18 mouse cellular contexts compared by ENCODE assay signal in genomic region chr5:64218603-64218999, GRCm38 (mm10).
DNase-seq lines count a peak whose midpoint lies in the region; ATAC-seq and TF ChIP-seq lines count a peak whose summit lies in the region.
"Had no signal": no experiment of that assay in that cellular context is flagged by ENCODE, and none has a peak within 500 bp of the region (broad histone marks: within the 10 kb centered on the region; RNA-seq: fewer than 3 reads in every experiment).

No protein-coding gene starts in this region.

- no peak overlapping the region for H3K27ac ChIP-seq in heart, embryonic 10.5 days
- H3K27ac ChIP-seq in spleen, adult 2 months (ENCODE audit: insufficient read depth, low read length) = peak overlapping the region; percentile 49
- H3K27ac ChIP-seq in bone marrow, adult 2 months (ENCODE audit: control insufficient read depth, insufficient read depth, low read depth, low read length, poor library complexity) = peak overlapping the region; percentile 82
- no peak overlapping the region for H3K27ac ChIP-seq in midbrain, embryonic 11.5 days (ENCODE audit: low read depth, low read length)
- H3K27ac ChIP-seq: forebrain, embryonic 13.5 days; heart, adult 2 months; midbrain, embryonic 15.5 days; neural tube, embryonic 15.5 days had no signal

- no peak for TF ChIP-seq CTCF in spleen, adult 2 months (IDR thresholded peaks at IDR 0.05; ENCODE audit: extremely low read depth, insufficient read depth, insufficient read length, insufficient replicate concordance)
- no peak for TF ChIP-seq CTCF in bone marrow, adult 2 months (IDR thresholded peaks at IDR 0.05; ENCODE audit: control insufficient read depth, insufficient read depth, low read length)

- H3K4me1 ChIP-seq in heart, embryonic 10.5 days = peaks cover 10% of the 10 kb centered on the region
- peaks cover 20% of the 10 kb centered on the region for H3K4me1 ChIP-seq in spleen, adult 2 months (ENCODE audit: control insufficient read depth, insufficient read depth, insufficient read length)
- H3K4me1 ChIP-seq in bone marrow, adult 2 months (ENCODE audit: control insufficient read depth, insufficient read depth, low read length) = no peaks in the 10 kb centered on the region; the same call in 1 of the 2 replicates
- H3K4me1 ChIP-seq in midbrain, embryonic 11.5 days (ENCODE audit: control insufficient read depth, insufficient read depth, low read length) = no peaks in the 10 kb centered on the region
- H3K4me1 ChIP-seq: forebrain, embryonic 13.5 days; midbrain, embryonic 15.5 days had no signal

- 71% methylated on average over 7 of the region's 7 CpGs for WGBS in heart, embryonic 10.5 days
- WGBS in spleen, adult 2 months = 52% methylated on average over 7 of the region's 7 CpGs
- 82% methylated on average over 7 of the region's 7 CpGs for WGBS in bone marrow, adult 2 months
- WGBS in midbrain, embryonic 11.5 days = 83% methylated on average over 7 of the region's 7 CpGs

- peak; percentile 30 for DNase-seq in heart, embryonic 10.5 days (ENCODE audit: low spot score)
- no peak for DNase-seq in heart, adult 9 months (ENCODE audit: low spot score in 2 of 2)
- DNase-seq in spleen, adult 2 months (ENCODE audit: low read depth in 1 of 2, low spot score in 2 of 2) = no peak
- no peak for DNase-seq in spleen, adult 18-20 months
- DNase-seq in splenic B cell, adult 2 months (ENCODE audit: low read depth, low spot score) = peak; percentile 52
- no peak for DNase-seq in midbrain, embryonic 11.5 days (ENCODE audit: low spot score, missing footprints)
- DNase-seq: adrenal gland, adult 2 months; cerebellum, adult 9-11 months; gastrocnemius, postnatal 10 days; lung, adult 2 months had no signal

- no peak overlapping the region for H3K4me3 ChIP-seq in heart, embryonic 10.5 days
- H3K4me3 ChIP-seq in spleen, adult 2 months (ENCODE audit: extremely low read depth, insufficient read depth, insufficient read length) = no peak overlapping the region
- H3K4me3 ChIP-seq in bone marrow, adult 2 months (replicated peaks; ENCODE audit: control insufficient read depth, low read depth, low read length) = no peak overlapping the region
- H3K4me3 ChIP-seq in midbrain, embryonic 11.5 days (ENCODE audit: low read depth, low read length) = no peak overlapping the region
- H3K4me3 ChIP-seq: forebrain, embryonic 13.5 days; heart, adult 2 months; megakaryocyte, embryonic 14.5 days; midbrain, embryonic 15.5 days; myocyte; neural tube, embryonic 15.5 days had no signal

- H3K9ac ChIP-seq in midbrain, embryonic 11.5 days (ENCODE audit: low read length) = no peak overlapping the region
- H3K9ac ChIP-seq: forebrain, embryonic 13.5 days; midbrain, embryonic 15.5 days; neural tube, embryonic 15.5 days had no signal

- no peaks in the 10 kb centered on the region for H3K27me3 ChIP-seq in heart, embryonic 10.5 days (ENCODE audit: insufficient read depth, poor library complexity, severe bottlenecking)
- no peaks in the 10 kb centered on the region for H3K27me3 ChIP-seq in spleen, adult 2 months (ENCODE audit: control insufficient read depth, insufficient read depth, low read length)
- no peaks in the 10 kb centered on the region for H3K27me3 ChIP-seq in splenic B cell, adult 2 months (ENCODE audit: control insufficient read depth, insufficient read depth, low read length, poor library complexity, severe bottlenecking)
- no peaks in the 10 kb centered on the region for H3K27me3 ChIP-seq in midbrain, embryonic 11.5 days (ENCODE audit: control insufficient read depth, insufficient read depth, low read length)
- H3K27me3 ChIP-seq: forebrain, embryonic 13.5 days; megakaryocyte, embryonic 14.5 days; midbrain, embryonic 15.5 days; neural tube, embryonic 15.5 days had no signal

- no peaks in the 10 kb centered on the region for H3K9me3 ChIP-seq in heart, embryonic 10.5 days
- no peaks in the 10 kb centered on the region for H3K9me3 ChIP-seq in midbrain, embryonic 11.5 days (ENCODE audit: control insufficient read depth, low read length)
- H3K9me3 ChIP-seq: forebrain, embryonic 13.5 days; midbrain, embryonic 15.5 days; neural tube, embryonic 15.5 days had no signal

- H3K36me3 ChIP-seq in heart, embryonic 10.5 days = no peaks in the 10 kb centered on the region; the same call in 1 of the 2 replicates
- H3K36me3 ChIP-seq in spleen, adult 2 months (ENCODE audit: control insufficient read depth, insufficient read depth, low read length) = no peaks in the 10 kb centered on the region
- H3K36me3 ChIP-seq in splenic B cell, adult 2 months (ENCODE audit: control insufficient read depth, insufficient read depth, low read length, poor library complexity, severe bottlenecking) = no peaks in the 10 kb centered on the region
- H3K36me3 ChIP-seq in midbrain, embryonic 11.5 days (ENCODE audit: control insufficient read depth, insufficient read depth, low read length) = no peaks in the 10 kb centered on the region
- H3K36me3 ChIP-seq: midbrain, embryonic 15.5 days; neural tube, embryonic 15.5 days had no signal

- no peak for ATAC-seq in midbrain, embryonic 11.5 days (ENCODE audit: low FRiP score)
- ATAC-seq: forebrain, embryonic 13.5 days; midbrain, embryonic 15.5 days had no signal

- H3K4me2 ChIP-seq in midbrain, embryonic 11.5 days = no peak overlapping the region
- H3K4me2 ChIP-seq: forebrain, embryonic 13.5 days; liver, embryonic 11.5 days; midbrain, embryonic 15.5 days; neural tube, embryonic 15.5 days had no signal

- TF ChIP-seq POLR2A in spleen, adult 2 months (IDR thresholded peaks at IDR 0.05; ENCODE audit: low read depth, low read length) = no peak
- no peak for TF ChIP-seq POLR2A in bone marrow, adult 2 months (IDR thresholded peaks at IDR 0.05; ENCODE audit: borderline replicate concordance, control insufficient read depth, low read depth, low read length)

Comparison
In these comparisons a context has a peak if more than half of its experiments do, and no peak if none do; other contexts are left out.
1. DNase-seq: peak in heart, embryonic 10.5 days (single experiment) and splenic B cell, adult 2 months (single experiment); none in heart, adult 9 months (0 of 2), spleen, adult 2 months (0 of 2), spleen, adult 18-20 months (0 of 2) and midbrain, embryonic 11.5 days (single experiment).
2. H3K27ac ChIP-seq: peak in spleen, adult 2 months (single experiment) and bone marrow, adult 2 months (single experiment); none in heart, embryonic 10.5 days (single experiment) and midbrain, embryonic 11.5 days (single experiment).